Mouse (Mus musculus) spleen, adult 2 months (tissue): ENCODE results near the gene Gapt. TPM values are rescaled to one million over a fixed set of nuclear protein-coding genes. Genes with fewer than 3 reads are reported as not detected.
"Not testable (repeated sequence)": the region's sequence is repeated elsewhere in the genome, so short reads cannot be mapped to it uniquely, and the experiment has no call there.

ENCODE experiments used
- DNase-seq, 2 experiments: peaks; one replicate each; pipeline versions ENCODE4 v3.0.0 to v3.0.0-alpha.2; 2012 to 2021; ENCODE audit warnings: low spot score in 2 of 2, low read depth in 1 of 2
- H3K27ac ChIP-seq: fragments of 200-500 bp; 2 replicates; pipeline ENCODE4 v1.5.1; 2012; ENCODE audit warnings: low read length, inconsistent platforms; ENCODE audit not compliant: insufficient read depth
- H3K27me3 ChIP-seq: fragments of 200-500 bp; 2 replicates; pipeline ENCODE4 v1.6.1; 2012; ENCODE audit warnings: mild to moderate bottlenecking, moderate library complexity, low read length, inconsistent platforms; ENCODE audit not compliant: control insufficient read depth, insufficient read depth
- H3K36me3 ChIP-seq: fragments of 200-500 bp; 2 replicates; pipeline ENCODE4 v1.6.1; 2012; ENCODE audit warnings: mild to moderate bottlenecking, low read length, inconsistent platforms; ENCODE audit not compliant: control insufficient read depth, insufficient read depth
- H3K4me1 ChIP-seq: fragments of 200-500 bp; 2 replicates; pipeline ENCODE4 v1.6.1; 2011; ENCODE audit warnings: inconsistent platforms; ENCODE audit not compliant: control insufficient read depth, insufficient read depth, insufficient read length
- H3K4me3 ChIP-seq: fragments of 200-500 bp; 2 replicates; pipeline ENCODE4 v1.5.1; 2011; ENCODE audit warnings: mild to moderate bottlenecking, inconsistent platforms; ENCODE audit not compliant: insufficient read depth, insufficient read length; ENCODE audit errors: extremely low read depth
- CTCF ChIP-seq: fragments of 200-500 bp; IDR thresholded peaks from 2 replicates; pipeline ENCODE4 v1.5.1; 2011; ENCODE audit warnings: mild to moderate bottlenecking, inconsistent platforms; ENCODE audit not compliant: insufficient read depth, insufficient read length, insufficient replicate concordance; ENCODE audit errors: extremely low read depth
- POLR2A ChIP-seq: fragments of 200-500 bp; IDR thresholded peaks from 2 replicates; pipeline ENCODE4 v1.6.1; 2011; ENCODE audit warnings: low read depth, low read length, inconsistent platforms
- WGBS: fragments of 180-500 bp; shearing (Covaris S2); methylation state at CpG from one replicate; pipeline ENCODE4 v1.1.7; 2018; 5-methylcytosine and 5-hydroxymethylcytosine counted together
- polyA plus RNA-seq: library from polyadenylated mRNA; depleted of rRNA; stranded (reverse); fragments of >200 nt; gene quantifications from 2 replicates; pipeline ENCODE4 v1.2.3, GENCODE M21; 2012; rRNA removed

Gene Gapt
- 3.4 and 3.7 TPM in 2 replicates for polyA plus RNA-seq

- 11% methylated on average over 2 of the region's 2 CpGs for WGBS
- DNase-seq, result peak in 1 of 2 experiments; percentile 67
- Histone ChIP-seq H3K36me3 (peaks cover 3% of the 10 kb centered on the region), H3K27ac (peak within 1 kb of the TSS; percentile 6), H3K27me3 (no peaks in the 10 kb centered on the region), H3K4me1 (peaks cover 4% of the 10 kb centered on the region; the same call in 1 of the 2 replicates), H3K4me3 (peak within 1 kb of the TSS; percentile 32)
- TF ChIP-seq POLR2A, result no peak
These were observed at the start of gene Gapt for GRCm38 (mm10) chr13:110356941-110357340. TSS of gene Gapt (minus strand) at chr13:110357199.

GRCm38 (mm10) chr13:110406152-110406551, 49.2 kb upstream of the Gapt start:
- WGBS, result 57% methylated on average over 5 of the region's 5 CpGs
- Histone ChIP-seq H3K27ac (no peak overlapping the region), H3K27me3 (no peaks in the 10 kb centered on the region), H3K36me3 (no peaks in the 10 kb centered on the region), H3K4me3 (no peak overlapping the region), H3K4me1 (no peaks in the 10 kb centered on the region)
- peak in 1 of 2 experiments; percentile 31 for DNase-seq
- no peak for TF ChIP-seq POLR2A
- TF ChIP-seq CTCF, result no peak

DNA sequence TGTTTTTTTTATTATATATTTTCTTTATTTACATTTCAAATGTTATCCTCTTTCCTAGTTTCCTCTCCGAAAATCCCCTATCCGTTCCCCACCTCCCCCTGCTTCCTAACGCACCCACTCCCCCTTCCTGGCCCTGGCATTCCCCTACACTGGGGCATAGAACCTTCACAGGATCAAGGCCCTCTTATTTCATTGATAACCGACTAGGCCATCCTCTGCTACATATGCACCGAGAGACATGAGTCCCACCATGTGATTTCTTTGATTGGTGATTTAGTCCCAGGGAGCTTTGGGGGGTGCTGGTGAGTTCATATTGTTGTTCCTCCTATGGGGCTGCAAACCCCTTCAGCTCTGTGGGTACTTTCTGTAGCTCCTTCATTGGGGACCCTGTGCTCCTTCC, 47.7 kb upstream of the Gapt start:
- not testable (repeated sequence) for H3K4me1 ChIP-seq, H3K4me3 ChIP-seq, DNase-seq, H3K27me3 ChIP-seq, H3K27ac ChIP-seq, H3K36me3 ChIP-seq
- 90% methylated on average over 5 of the region's 5 CpGs for WGBS

- no peak overlapping the region for H3K27ac ChIP-seq
- 84% methylated on average over 8 of the region's 8 CpGs for WGBS
- H3K4me1 ChIP-seq, result no peaks in the 10 kb centered on the region
- DNase-seq, result no peak
- H3K36me3 ChIP-seq, result no peaks in the 10 kb centered on the region
- no peak overlapping the region for H3K4me3 ChIP-seq
- H3K27me3 ChIP-seq, result no peaks in the 10 kb centered on the region
- no peak for TF ChIP-seq CTCF
- no peak for TF ChIP-seq POLR2A
These were observed 47.1 kb upstream of the Gapt start for GRCm38 (mm10) chr13:110404059-110404458.

- no peak for DNase-seq
- 91% methylated on average over 2 of the region's 2 CpGs for WGBS
These were observed 44.9 kb upstream of the Gapt start for GRCm38 (mm10) chr13:110401877-110402276.

GRCm38 (mm10) chr13:110401443-110401842, 44.4 kb upstream of the Gapt start:
- no peak for TF ChIP-seq CTCF
- no peak for TF ChIP-seq POLR2A

More at GRCm38 (mm10) chr13:110401877-110402276, 44.9 kb upstream of the Gapt start:
- Histone ChIP-seq H3K4me3 (no peak overlapping the region), H3K36me3 (peaks cover 2% of the 10 kb centered on the region), H3K27me3 (no peaks in the 10 kb centered on the region), H3K4me1 (no peaks in the 10 kb centered on the region), H3K27ac (no peak overlapping the region)
- TF ChIP-seq POLR2A (no peak), CTCF (no peak)

GRCm38 (mm10) chr13:110398513-110399270, 41.7 kb upstream of the Gapt start:
- H3K4me1 ChIP-seq, result no peaks in the 10 kb centered on the region
- DNase-seq, result no peak
- no peak overlapping the region for H3K27ac ChIP-seq
- no peak overlapping the region; the same call in 1 of the 2 replicates for H3K4me3 ChIP-seq
- peaks cover 2% of the 10 kb centered on the region for H3K36me3 ChIP-seq
- TF ChIP-seq CTCF (no peak), POLR2A (no peak)
- WGBS, result 87% methylated on average over 24 of the region's 24 CpGs
- peaks cover 1% of the 10 kb centered on the region for H3K27me3 ChIP-seq

More at GRCm38 (mm10) chr13:110401443-110401842, 44.4 kb upstream of the Gapt start:
- H3K4me3 ChIP-seq, result no peak overlapping the region
- H3K36me3 ChIP-seq, result peaks cover 2% of the 10 kb centered on the region
- no peaks in the 10 kb centered on the region for H3K27me3 ChIP-seq
- no peak overlapping the region for H3K27ac ChIP-seq
- DNase-seq, result no peak
- H3K4me1 ChIP-seq, result no peaks in the 10 kb centered on the region
- 83% methylated on average over 3 of the region's 3 CpGs for WGBS
